Mouse (Mus musculus): ENCODE data around the gene Arhgef10l. TPM values are rescaled to one million over a fixed set of nuclear protein-coding genes. Genes with fewer than 3 reads are reported as not detected.

The Arhgef10l gene
- total RNA-seq, 2 experiments from 2014 or later: 50.9 to 66.3 TPM

DNA sequence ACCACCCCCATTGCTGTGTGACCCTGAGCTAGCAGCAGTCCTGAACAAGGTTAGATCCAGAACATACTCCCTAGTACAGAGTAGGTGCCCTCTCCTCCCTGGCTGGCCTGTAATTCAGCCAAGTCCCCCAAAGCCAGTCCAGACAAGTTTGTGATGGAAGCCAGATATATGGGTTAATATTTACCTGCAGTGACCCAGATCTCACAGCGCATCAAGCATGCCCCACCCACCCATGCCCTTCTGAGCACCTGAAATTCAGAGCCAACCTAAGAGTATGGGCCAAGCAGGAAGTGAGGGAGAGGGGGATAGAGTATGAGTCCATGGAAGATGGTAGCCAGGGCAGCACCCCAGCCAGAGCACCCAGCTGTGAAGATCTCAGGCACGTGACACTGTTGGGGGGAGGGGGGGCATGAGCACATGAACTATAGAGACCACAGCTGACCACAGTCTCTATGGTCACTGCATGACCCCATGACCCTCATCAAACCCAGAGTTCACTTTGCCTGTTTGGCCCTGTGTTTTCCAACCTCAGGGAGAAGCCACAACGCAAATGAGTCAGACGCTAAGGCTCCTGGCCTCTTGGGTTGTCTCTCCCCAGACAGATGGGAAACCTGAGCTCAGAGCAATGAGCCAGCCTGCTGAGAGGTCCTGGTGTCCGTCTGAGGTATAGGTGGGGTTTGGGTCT is 29.4 kb downstream of the Arhgef10l start:
- DNase-seq: no peak
- Histone ChIP-seq H3K4me3 (no peak overlapping the region), H3K27ac (peak overlapping the region; percentile 16; the same call in 1 of the 2 replicates)
- intact Hi-C loops (cut with DNase I): no loop called here
- no peak for TF ChIP-seq CTCF (IDR thresholded peaks at IDR 0.05)

DNA sequence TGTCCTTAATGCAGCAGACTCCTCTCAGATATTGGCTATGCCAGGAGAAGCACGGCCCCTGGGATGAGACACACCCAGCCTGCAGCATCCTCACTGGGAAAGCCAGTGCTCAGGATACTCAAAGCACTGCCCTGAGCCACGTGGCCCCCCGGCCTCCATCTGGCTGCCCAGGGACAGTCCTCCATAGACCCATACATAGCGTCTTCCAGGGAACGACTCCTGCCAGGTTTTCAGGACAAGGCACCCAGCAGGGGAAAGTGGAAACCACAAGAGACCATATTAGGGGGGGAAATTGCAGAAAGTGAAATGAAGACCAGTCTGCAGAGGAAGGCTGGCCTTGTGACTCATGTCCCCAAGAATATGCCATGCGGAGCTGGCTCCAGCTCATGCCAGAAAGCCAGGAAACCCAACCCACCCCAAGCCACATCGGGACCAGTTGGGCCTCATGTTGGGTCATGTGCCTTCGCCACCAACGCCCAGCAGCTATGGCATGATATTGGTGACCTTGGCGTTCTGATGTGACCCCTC is 30.9 kb downstream of the Arhgef10l start:
- H3K4me3 ChIP-seq: no peak overlapping the region; the same call in 1 of the 2 replicates
- peak; percentile 84 for DNase-seq
- intact Hi-C loops (cut with DNase I): no loop called here
- H3K27ac ChIP-seq: peak overlapping the region; percentile 85
- no peak for TF ChIP-seq CTCF (IDR thresholded peaks at IDR 0.05)

DNA sequence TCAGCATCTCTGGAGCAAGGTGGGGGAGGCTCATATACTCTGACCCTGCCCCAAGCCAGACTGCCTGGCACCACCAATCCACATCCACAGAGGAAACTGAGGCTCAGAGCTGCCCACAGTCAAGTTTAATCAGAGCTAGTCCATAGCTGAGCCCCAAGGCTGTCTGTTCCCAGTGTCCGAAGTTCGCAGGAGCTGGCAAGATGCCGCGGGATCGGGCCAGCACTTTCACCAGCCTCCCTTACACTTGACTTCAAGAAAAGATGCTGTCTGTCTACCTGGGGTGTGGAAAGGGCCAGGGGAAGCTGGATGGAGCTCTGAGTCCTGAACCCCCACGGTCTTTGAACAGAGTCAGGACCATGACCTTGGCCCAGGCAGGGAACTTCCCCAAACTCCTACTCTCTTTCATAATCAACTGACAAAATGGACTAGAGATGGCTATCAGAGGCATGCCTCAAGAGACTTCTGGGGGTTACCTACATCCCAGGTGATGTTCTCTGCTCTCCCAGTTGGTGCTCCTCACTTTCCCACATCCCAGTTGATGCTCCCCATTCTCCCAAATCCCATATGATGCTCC is 34.4 kb downstream of the Arhgef10l start:
- peak; percentile 56 for DNase-seq
- H3K27ac ChIP-seq: peak overlapping the region; percentile 91
- no peak for TF ChIP-seq CTCF (IDR thresholded peaks at IDR 0.05)
- intact Hi-C loops (cut with DNase I): no loop called here
- peak overlapping the region; percentile 46 for H3K4me3 ChIP-seq

DNA sequence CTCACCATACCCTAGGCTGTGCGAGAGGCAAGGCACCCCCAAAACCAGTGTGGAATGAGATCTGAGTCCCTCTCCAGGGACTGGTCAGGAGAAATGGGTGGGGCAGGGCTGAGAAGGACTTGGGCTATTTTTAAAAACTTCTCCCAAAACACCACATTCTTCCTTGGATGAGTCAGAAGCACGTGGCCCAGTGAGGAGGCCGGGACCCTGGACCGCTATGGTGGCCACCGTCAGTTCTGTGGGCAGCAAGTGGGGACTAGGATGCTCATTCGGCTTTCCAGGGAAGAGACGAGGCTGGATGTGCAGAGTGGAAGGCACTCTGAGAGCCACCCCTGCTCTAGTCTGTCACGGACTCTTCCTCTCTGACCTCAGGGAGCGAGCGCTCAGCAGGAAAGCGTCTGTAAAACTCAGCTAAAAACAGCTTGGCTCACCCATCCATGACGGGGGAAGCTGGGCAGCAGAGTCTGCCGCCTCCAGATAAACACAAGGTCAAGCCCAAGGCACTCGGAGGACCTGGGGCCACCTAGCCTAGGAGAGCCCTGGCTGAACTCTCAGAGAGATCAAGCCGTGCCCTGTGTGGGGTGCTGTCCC is 35.1 kb downstream of the Arhgef10l start:
- H3K4me3 ChIP-seq: peak overlapping the region; percentile 46
- H3K27ac ChIP-seq: peak overlapping the region; percentile 91
- intact Hi-C loops (cut with DNase I): no loop called here
- peak; percentile 72 for DNase-seq
- TF ChIP-seq CTCF (IDR thresholded peaks at IDR 0.05): no peak

DNA sequence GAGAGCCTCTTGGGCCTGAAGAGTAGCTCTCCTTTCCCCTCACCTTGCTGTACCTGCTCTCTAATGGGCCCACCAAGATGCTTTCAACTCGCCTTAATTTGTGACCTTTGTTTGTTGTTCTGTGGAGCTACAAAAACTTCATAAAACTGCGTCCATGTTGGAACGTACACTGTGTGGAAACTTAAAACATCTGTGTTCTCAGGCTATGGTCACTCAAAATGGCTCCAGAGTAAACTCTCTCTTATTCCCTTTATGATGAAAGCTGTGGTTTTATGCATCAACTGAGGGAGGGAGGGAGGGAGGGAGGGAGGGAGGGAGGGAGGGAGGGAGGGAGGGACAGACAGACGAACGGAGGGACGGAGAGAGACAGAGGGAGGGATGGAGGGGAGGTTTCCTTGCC is 35.7 kb downstream of the Arhgef10l start:
- Histone ChIP-seq H3K27ac (peak overlapping the region; percentile 91), H3K4me3 (no peak overlapping the region)
- no peak for TF ChIP-seq CTCF (IDR thresholded peaks at IDR 0.05)
- no peak for DNase-seq
- intact Hi-C loops (cut with DNase I): no loop called here

DNA sequence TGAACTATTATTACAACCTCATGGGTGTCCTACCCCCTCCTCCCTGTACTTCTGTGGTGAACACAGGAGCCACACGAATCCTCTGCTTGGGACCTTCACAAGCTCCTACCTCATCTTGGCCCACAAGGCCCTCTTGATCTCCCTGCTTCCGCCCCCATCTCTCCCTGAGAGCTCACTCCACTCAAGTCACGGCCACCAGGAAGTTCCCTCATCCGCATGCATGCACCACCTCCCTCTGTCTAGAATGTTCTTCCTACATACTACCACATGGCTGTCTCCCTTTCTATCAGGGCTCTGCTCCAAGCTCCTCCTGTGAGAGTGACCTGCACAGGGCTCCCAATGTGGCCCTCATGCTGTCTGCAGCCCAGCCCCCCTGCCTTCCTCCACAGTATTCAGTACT is 36.8 kb downstream of the Arhgef10l start:
- Histone ChIP-seq H3K4me3 (no peak overlapping the region), H3K27ac (peak overlapping the region; percentile 91)
- DNase-seq: no peak
- no peak for TF ChIP-seq CTCF (IDR thresholded peaks at IDR 0.05)
- intact Hi-C loops (cut with DNase I): no loop called here

DNA sequence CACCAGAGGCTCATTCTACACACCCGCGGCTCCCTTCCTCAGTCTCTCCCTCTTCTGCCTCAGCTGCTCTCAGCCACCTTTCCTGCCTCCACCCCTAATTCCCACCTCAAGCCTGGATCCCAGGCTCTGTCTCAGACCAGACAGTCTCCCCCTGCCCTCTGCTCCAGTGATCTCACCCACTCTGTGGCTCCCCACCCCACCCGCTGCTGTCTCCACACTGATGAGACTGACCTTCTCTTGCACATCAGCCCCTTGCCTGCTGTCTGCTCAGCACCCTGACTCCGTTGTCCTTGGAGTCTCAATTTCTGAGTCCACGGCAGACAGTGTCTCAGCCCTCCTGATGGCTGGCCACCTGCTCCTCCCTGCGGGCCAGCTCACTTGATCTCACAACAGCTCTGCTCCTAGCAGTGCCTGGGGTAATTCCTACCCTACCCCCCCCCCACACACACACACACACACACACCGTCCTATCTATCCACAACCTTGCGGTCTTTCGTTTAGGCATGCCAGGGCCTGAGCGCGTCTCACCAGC is 37.3 kb downstream of the Arhgef10l start:
- Histone ChIP-seq H3K27ac (peak overlapping the region; percentile 91), H3K4me3 (no peak overlapping the region)
- no peak for DNase-seq
- no peak for TF ChIP-seq CTCF (IDR thresholded peaks at IDR 0.05)
- intact Hi-C loops (cut with DNase I): no loop called here

DNA sequence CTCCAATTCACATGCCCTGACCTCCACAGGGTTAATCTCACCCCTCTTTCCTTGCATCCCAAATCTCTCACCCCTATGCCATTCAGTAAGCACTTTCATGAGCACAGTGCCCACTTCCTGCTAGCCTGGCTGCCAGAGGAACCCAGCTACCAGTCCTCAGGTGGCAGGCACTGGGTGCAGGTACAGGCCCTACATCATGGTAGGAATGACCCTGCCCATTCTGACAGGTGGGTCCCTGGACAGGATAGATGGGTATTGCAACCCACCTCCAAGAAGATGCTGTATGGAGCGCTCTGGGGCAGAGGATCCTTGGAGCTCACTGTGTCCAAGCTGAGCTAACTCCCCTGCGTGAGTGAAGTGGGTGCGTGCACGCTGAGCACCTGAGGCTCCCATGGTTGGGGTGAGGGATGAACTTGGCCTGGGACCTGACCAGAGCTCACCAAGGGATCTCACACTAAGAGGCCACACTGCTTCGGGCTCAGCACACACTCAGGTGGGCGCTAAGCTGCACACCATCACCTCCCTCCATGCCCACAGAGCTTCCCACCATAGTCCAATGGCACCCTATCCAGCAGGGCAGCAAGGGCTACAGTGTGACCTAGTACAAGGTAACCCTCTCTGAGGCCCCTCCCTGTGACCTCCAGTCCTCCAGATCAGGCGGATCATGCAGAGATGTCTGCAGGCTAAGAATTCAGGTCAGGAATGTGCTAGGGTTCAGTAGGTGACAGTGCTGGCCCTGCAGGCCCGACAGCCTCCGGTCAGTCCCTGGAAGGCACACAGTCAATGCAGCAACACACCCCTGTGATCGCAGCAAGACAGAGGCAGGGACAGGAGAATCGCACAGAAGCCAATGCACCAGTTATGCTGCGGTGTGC is 39.9 kb downstream of the Arhgef10l start:
- DNase-seq: no peak
- peak overlapping the region; percentile 77 for H3K27ac ChIP-seq
- no peak for TF ChIP-seq CTCF (IDR thresholded peaks at IDR 0.05)
- intact Hi-C loops (cut with DNase I): no loop called here
- H3K4me3 ChIP-seq: no peak overlapping the region

DNA sequence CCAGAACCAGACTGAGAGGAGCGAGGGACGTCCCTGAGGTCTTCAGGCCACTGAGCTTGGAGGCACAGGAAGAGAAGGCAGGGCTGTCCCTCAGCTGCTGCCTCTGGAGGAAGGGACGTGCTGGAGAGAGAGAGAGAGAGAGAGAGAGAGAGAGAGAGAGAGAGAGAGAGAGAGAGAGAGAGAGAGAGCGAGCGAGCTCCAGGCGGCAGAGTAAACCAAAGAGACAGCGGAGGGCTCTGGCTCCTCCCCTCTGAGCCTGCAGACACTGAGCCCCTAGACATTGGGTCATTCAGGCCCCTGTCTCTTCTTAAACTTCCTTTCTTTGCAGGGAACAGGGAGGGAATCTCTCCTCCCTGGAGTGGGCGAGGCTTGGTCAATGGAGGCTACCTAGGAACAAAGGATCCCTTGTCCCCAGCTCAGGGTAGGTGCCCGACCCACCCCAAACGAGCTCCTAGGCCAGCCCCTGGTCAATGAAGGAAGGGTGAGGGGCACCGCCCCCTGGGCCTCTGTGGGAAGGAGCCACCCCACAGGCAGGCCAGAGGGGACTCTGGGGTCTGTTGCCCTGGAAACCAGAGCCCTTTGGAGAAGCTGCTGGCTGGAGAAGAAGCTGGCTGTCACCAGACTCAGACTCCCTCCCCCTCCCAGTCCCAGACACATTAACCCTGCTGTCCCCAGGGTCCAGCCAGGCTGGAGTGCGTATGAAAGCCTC is 41.2 kb downstream of the Arhgef10l start:
- no peak for TF ChIP-seq CTCF (IDR thresholded peaks at IDR 0.05)
- intact Hi-C loops (cut with DNase I): no loop called here
- Histone ChIP-seq H3K4me3 (peak overlapping the region; percentile 21; the same call in 1 of the 2 replicates), H3K27ac (peak overlapping the region; percentile 77)
- no peak for DNase-seq

DNA sequence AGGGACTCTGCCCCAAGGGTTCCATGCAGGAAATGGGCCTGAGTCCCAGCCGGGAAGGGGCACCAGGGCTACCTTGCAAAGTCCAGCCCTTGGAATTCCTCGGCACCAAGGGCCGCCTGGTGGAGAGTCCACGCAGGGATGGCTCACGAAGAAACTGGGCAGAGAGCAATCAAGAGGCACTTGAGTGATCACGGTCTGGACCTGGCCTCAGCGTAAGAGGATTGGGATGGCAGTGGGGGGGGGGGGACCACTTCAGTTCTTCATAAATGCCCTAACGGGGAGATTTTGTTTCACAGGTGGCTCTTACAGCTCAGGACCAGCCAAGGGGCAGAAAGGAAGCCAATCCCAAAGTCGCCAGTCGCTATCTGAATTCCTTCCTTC is 41.7 kb downstream of the Arhgef10l start:
- peak overlapping the region; percentile 77 for H3K27ac ChIP-seq
- TF ChIP-seq CTCF (IDR thresholded peaks at IDR 0.05): no peak; the same call in 1 of the 2 replicates
- intact Hi-C loops (cut with DNase I): no loop called here
- no peak overlapping the region for H3K4me3 ChIP-seq
- DNase-seq: no peak

DNA sequence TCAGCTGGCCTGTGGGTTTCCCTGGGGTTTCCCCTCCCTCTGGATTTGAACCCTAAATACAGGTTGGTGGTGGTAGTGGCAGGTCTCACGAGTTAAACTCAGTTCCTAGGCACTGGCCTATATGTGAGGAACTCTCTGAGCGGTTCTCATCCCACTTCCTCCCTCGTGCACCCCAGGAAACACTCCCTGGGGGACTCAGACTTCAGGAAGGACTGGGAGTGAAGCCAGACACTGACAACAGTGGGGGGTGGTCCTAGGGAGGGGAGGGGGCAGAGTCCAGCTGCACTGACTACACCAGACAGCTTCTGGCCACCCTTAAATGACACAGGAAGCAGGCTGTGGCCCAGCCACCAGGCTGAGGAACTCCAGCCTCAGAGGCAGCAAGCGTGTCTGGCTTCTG is 43.0 kb downstream of the Arhgef10l start:
- Histone ChIP-seq H3K4me3 (no peak overlapping the region), H3K27ac (peak overlapping the region; percentile 77)
- no peak for TF ChIP-seq CTCF (IDR thresholded peaks at IDR 0.05)
- DNase-seq: no peak
- intact Hi-C loops (cut with DNase I): no loop called here

DNA sequence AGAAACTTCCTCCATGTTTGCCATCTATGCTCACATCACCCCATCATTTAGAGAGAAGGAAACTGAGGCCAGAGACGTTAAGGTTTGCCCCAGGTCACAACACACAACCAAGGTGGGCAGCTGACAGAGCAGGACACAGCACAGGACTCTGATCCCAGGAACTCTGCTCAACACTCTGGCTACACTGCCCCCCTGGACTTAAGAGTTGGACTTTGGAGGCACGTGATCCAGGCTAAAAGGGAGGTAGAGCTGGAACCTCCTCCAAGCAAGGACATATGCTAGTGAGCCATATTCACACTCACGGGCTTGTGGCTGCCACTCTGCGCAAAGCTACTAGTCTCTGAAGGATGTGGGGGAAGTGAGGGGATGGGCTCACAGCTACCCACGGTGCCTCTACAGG is 45.3 kb downstream of the Arhgef10l start:
- no peak for TF ChIP-seq CTCF (IDR thresholded peaks at IDR 0.05)
- Histone ChIP-seq H3K4me3 (no peak overlapping the region), H3K27ac (no peak overlapping the region; the same call in 1 of the 2 replicates)
- intact Hi-C loops (cut with DNase I): no loop called here
- DNase-seq: no peak
